Mouse (Mus musculus) ES-Bruce4 (cell line): Measurements from ENCODE around the gene Kxd1. TPM values are rescaled to one million over a fixed set of nuclear protein-coding genes. Genes with fewer than 3 reads are reported as not detected.

Experiments
- H3K27ac ChIP-seq: 2 replicates; pipeline ENCODE4 v1.5.1; 2012; ENCODE audit warnings: low read length, inconsistent platforms; ENCODE audit not compliant: insufficient read depth
- H3K27me3 ChIP-seq: 2 replicates; pipeline ENCODE4 v1.6.1; 2012; ENCODE audit warnings: mild to moderate bottlenecking, low read length, inconsistent platforms; ENCODE audit not compliant: control insufficient read depth, poor library complexity, insufficient read depth, severe bottlenecking
- H3K36me3 ChIP-seq: 2 replicates; pipeline ENCODE4 v1.6.1; 2012; ENCODE audit warnings: inconsistent platforms, mild to moderate bottlenecking, low read length, moderate library complexity; ENCODE audit not compliant: control insufficient read depth, poor library complexity, insufficient read depth, severe bottlenecking
- H3K4me1 ChIP-seq: one replicate; pipeline ENCODE4 v1.8.1; 2011; ENCODE audit warnings: low read length; ENCODE audit not compliant: control insufficient read depth, insufficient read depth
- H3K4me3 ChIP-seq: 2 replicates; pipeline ENCODE4 v1.5.1; 2011; ENCODE audit warnings: low read depth, mild to moderate bottlenecking, low read length
- H3K9ac ChIP-seq: 2 replicates; pipeline ENCODE4 v1.6.1; 2012; ENCODE audit warnings: low read depth, mild to moderate bottlenecking, inconsistent platforms; ENCODE audit not compliant: poor library complexity, severe bottlenecking
- H3K9me3 ChIP-seq: replicated peaks from 2 replicates; pipeline ENCODE4 v1.6.1; 2012; ENCODE audit warnings: mild to moderate bottlenecking, low read length, inconsistent platforms; ENCODE audit not compliant: control insufficient read depth, poor library complexity, insufficient read depth, severe bottlenecking
- CTCF ChIP-seq: IDR thresholded peaks from one replicate; pipeline ENCODE4 v1.8.1; 2011; ENCODE audit warnings: low read depth, low read length
- EP300 ChIP-seq: IDR thresholded peaks from 2 replicates; pipeline ENCODE4 v1.6.1; 2011; ENCODE audit warnings: low read depth, low read length; ENCODE audit not compliant: insufficient read depth
- POLR2A ChIP-seq: IDR thresholded peaks from one replicate; pipeline ENCODE4 v1.8.1; 2011; ENCODE audit warnings: low read length; ENCODE audit not compliant: insufficient read depth
- polyA plus RNA-seq: library from polyadenylated mRNA; stranded (reverse); fragments of >200 nt; gene quantifications from 2 replicates; pipeline ENCODE4 v1.2.4, GENCODE M21; 2011; ENCODE audit warnings: low read depth; ENCODE audit not compliant: missing spikeins, insufficient read depth, insufficient read length

Gene Kxd1
- polyA plus RNA-seq, 1 experiment, result 57.4 TPM

- H3K9me3 ChIP-seq, result no peaks in the 10 kb centered on the region
- no peaks in the 10 kb centered on the region for H3K4me1 ChIP-seq
- no peak overlapping the region for H3K27ac ChIP-seq
- no peak overlapping the region for H3K9ac ChIP-seq
- no peak for TF ChIP-seq CTCF
- TF ChIP-seq POLR2A, result no peak
- TF ChIP-seq EP300, result no peak
- no peaks in the 10 kb centered on the region for H3K36me3 ChIP-seq
- H3K4me3 ChIP-seq, result no peak overlapping the region
- H3K27me3 ChIP-seq, result no peaks in the 10 kb centered on the region
These were observed 58.4 kb downstream of the Kxd1 start for GRCm38 (mm10) chr8:70469295-70469916.

GRCm38 (mm10) chr8:70468733-70469132, 59.0 kb downstream of the Kxd1 start:
- H3K4me3 ChIP-seq, result no peak overlapping the region
- TF ChIP-seq EP300, result no peak
- no peak for TF ChIP-seq POLR2A
- no peak for TF ChIP-seq CTCF
- no peaks in the 10 kb centered on the region for H3K27me3 ChIP-seq
- no peaks in the 10 kb centered on the region for H3K9me3 ChIP-seq
- no peak overlapping the region for H3K9ac ChIP-seq
- H3K27ac ChIP-seq, result no peak overlapping the region
- no peaks in the 10 kb centered on the region for H3K36me3 ChIP-seq
- no peaks in the 10 kb centered on the region for H3K4me1 ChIP-seq

GRCm38 (mm10) chr8:70467907-70468306, 59.8 kb downstream of the Kxd1 start:
- Histone ChIP-seq H3K36me3 (no peaks in the 10 kb centered on the region), H3K4me1 (no peaks in the 10 kb centered on the region), H3K9ac (no peak overlapping the region), H3K27ac (no peak overlapping the region), H3K27me3 (no peaks in the 10 kb centered on the region), H3K4me3 (no peak overlapping the region), H3K9me3 (no peaks in the 10 kb centered on the region)
- no peak for TF ChIP-seq CTCF

- no peak overlapping the region for H3K9ac ChIP-seq
- no peaks in the 10 kb centered on the region for H3K36me3 ChIP-seq
- H3K4me1 ChIP-seq, result no peaks in the 10 kb centered on the region
- no peak overlapping the region for H3K4me3 ChIP-seq
- no peak overlapping the region for H3K27ac ChIP-seq
- H3K9me3 ChIP-seq, result no peaks in the 10 kb centered on the region
- TF ChIP-seq POLR2A (no peak), EP300 (no peak), CTCF (no peak)
- H3K27me3 ChIP-seq, result no peaks in the 10 kb centered on the region
These were observed 60.5 kb downstream of the Kxd1 start for GRCm38 (mm10) chr8:70467229-70467725.

- TF ChIP-seq EP300 (no peak), POLR2A (no peak), CTCF (no peak)
- H3K4me3 ChIP-seq, result no peak overlapping the region
- H3K9me3 ChIP-seq, result no peaks in the 10 kb centered on the region
- no peak overlapping the region for H3K27ac ChIP-seq
- H3K36me3 ChIP-seq, result no peaks in the 10 kb centered on the region
- H3K27me3 ChIP-seq, result no peaks in the 10 kb centered on the region
- H3K9ac ChIP-seq, result no peak overlapping the region
- no peaks in the 10 kb centered on the region for H3K4me1 ChIP-seq
These were observed 61.0 kb downstream of the Kxd1 start for GRCm38 (mm10) chr8:70466771-70467170.

GRCm38 (mm10) chr8:70466305-70466704, 61.5 kb downstream of the Kxd1 start:
- TF ChIP-seq EP300 (no peak), CTCF (no peak), POLR2A (no peak)
- no peak overlapping the region for H3K9ac ChIP-seq
- H3K4me3 ChIP-seq, result no peak overlapping the region
- H3K9me3 ChIP-seq, result no peaks in the 10 kb centered on the region
- H3K27me3 ChIP-seq, result no peaks in the 10 kb centered on the region
- no peak overlapping the region for H3K27ac ChIP-seq
- no peaks in the 10 kb centered on the region for H3K36me3 ChIP-seq
- no peaks in the 10 kb centered on the region for H3K4me1 ChIP-seq
